Mouse (Mus musculus) liver, postnatal 0 days (tissue): ENCODE results near the gene Adcy7.

Experiments used
- CTCF ChIP-seq: sonication (generic); IDR thresholded peaks from 2 replicates; pipeline ENCODE4 v1.5.1; 2016; ENCODE audit warnings: antibody characterized with exemption, low read depth
- EP300 ChIP-seq: IDR thresholded peaks from 2 replicates; pipeline ENCODE4 v1.6.1; 2016; ENCODE audit warnings: antibody characterized with exemption, low read depth, mild to moderate bottlenecking

GRCm38 (mm10) chr8:88258024-88258423, 14.2 kb upstream of the Adcy7 start:
- TF ChIP-seq CTCF, result no peak
- no peak for TF ChIP-seq EP300
